Mouse (Mus musculus): Measurements from ENCODE around the gene Scamp2. TPM values are rescaled to one million over a fixed set of nuclear protein-coding genes. Genes with fewer than 3 reads are reported as not detected.

The Scamp2 gene
- polyA plus RNA-seq, 1 experiment from 2014 or later: 45.0 TPM

DNA sequence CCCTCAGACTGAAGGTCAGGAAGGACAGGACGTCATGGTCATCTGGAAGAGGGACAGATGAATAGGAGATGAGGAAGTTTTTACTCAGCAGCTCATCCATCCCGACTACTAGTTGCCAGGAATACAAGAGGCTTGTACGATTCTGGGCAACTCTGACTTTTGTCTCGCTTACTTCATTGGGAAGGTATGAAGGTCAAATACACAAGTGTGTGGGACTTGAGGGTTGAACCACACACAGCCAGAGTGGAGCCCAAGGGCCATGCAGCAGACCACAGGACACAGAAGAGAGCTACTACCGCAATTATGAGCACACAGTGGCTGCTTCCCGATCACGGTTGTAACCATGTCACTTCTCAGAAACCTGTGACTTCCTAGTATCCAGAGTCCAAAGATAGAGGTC, 51.8 kb downstream of the Scamp2 start:
- no peaks in the 10 kb centered on the region for H3K27me3 ChIP-seq (ENCODE audit: control insufficient read depth, insufficient read depth, low read length)
- no peak for ATAC-seq (ENCODE audit: low FRiP score)
- no peak overlapping the region for H3K9ac ChIP-seq
- no peak overlapping the region for H3K4me3 ChIP-seq (replicated peaks; ENCODE audit: low read length)
- H3K4me2 ChIP-seq (replicated peaks): no peak overlapping the region
- no peaks in the 10 kb centered on the region for H3K9me3 ChIP-seq (ENCODE audit: control insufficient read depth, low read length)
- no peak for DNase-seq (ENCODE audit: low spot score)
- H3K27ac ChIP-seq: no peak overlapping the region
- no peaks in the 10 kb centered on the region for H3K4me1 ChIP-seq (replicated peaks; ENCODE audit: control insufficient read depth, insufficient read depth, low read length)
- H3K36me3 ChIP-seq (replicated peaks; ENCODE audit: control insufficient read depth, insufficient read depth): no peaks in the 10 kb centered on the region
- WGBS: 86% methylated on average over 7 of the region's 7 CpGs

DNA sequence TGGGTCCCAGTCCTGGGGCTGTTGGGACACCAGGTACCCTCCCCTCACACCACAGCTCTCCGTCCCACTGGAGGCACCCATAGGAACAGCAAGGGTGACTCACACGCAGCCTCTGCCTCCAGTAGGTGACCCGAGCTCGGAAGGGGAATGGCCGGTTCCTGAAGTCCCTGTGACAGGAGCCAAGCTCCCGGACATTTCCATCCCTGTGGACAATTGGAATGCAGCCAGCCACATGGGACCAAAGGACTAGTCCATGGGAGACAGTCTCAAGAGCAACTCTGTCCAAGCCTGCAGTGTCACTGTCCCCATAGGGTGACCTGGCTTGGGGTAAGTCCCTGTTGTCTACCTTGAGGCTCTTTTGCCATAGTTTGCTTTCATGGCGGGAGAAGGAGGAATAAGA, 53.2 kb downstream of the Scamp2 start:
- Histone ChIP-seq H3K27me3 (ENCODE audit: control insufficient read depth, insufficient read depth, low read length) (no peaks in the 10 kb centered on the region), H3K4me1 (replicated peaks; ENCODE audit: control insufficient read depth, insufficient read depth, low read length) (no peaks in the 10 kb centered on the region), H3K4me3 (replicated peaks; ENCODE audit: low read length) (no peak overlapping the region), H3K27ac (no peak overlapping the region), H3K4me2 (replicated peaks) (no peak overlapping the region), H3K36me3 (replicated peaks; ENCODE audit: control insufficient read depth, insufficient read depth) (no peaks in the 10 kb centered on the region), H3K9me3 (ENCODE audit: control insufficient read depth, low read length) (no peaks in the 10 kb centered on the region), H3K9ac (no peak overlapping the region)
- 87% methylated on average over 7 of the region's 7 CpGs for WGBS
- DNase-seq (ENCODE audit: low spot score) (no peak), ATAC-seq (ENCODE audit: low FRiP score) (no peak)

DNA sequence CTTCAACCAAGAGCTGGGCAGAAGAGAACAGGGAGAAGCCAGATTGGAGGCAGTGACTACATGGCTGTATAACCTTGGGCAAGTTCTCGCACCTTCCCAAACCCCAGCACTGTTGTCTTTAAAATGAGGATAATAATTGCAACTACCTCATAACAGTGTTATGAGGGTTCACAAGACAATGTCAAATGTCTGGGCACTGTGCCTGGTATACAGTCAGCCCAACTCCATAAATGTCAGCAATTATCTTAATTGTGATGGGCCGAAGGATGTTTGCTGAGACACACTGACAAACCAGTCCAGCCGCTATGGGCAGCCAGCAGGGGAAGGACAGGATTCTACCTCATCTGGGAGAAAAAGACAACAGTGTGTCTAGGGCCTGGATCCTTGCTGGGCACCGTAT, 54.0 kb downstream of the Scamp2 start:
- no peak overlapping the region for H3K4me2 ChIP-seq (replicated peaks)
- H3K36me3 ChIP-seq (replicated peaks; ENCODE audit: control insufficient read depth, insufficient read depth): no peaks in the 10 kb centered on the region
- H3K27me3 ChIP-seq (ENCODE audit: control insufficient read depth, insufficient read depth, low read length): no peaks in the 10 kb centered on the region
- H3K27ac ChIP-seq: no peak overlapping the region
- no peak for ATAC-seq (ENCODE audit: low FRiP score)
- H3K4me1 ChIP-seq (replicated peaks; ENCODE audit: control insufficient read depth, insufficient read depth, low read length): no peaks in the 10 kb centered on the region
- no peak for DNase-seq (ENCODE audit: low spot score)
- H3K9me3 ChIP-seq (ENCODE audit: control insufficient read depth, low read length): no peaks in the 10 kb centered on the region
- WGBS: 89% methylated on average over 4 of the region's 4 CpGs
- H3K4me3 ChIP-seq (replicated peaks; ENCODE audit: low read length): no peak overlapping the region
- no peak overlapping the region for H3K9ac ChIP-seq

DNA sequence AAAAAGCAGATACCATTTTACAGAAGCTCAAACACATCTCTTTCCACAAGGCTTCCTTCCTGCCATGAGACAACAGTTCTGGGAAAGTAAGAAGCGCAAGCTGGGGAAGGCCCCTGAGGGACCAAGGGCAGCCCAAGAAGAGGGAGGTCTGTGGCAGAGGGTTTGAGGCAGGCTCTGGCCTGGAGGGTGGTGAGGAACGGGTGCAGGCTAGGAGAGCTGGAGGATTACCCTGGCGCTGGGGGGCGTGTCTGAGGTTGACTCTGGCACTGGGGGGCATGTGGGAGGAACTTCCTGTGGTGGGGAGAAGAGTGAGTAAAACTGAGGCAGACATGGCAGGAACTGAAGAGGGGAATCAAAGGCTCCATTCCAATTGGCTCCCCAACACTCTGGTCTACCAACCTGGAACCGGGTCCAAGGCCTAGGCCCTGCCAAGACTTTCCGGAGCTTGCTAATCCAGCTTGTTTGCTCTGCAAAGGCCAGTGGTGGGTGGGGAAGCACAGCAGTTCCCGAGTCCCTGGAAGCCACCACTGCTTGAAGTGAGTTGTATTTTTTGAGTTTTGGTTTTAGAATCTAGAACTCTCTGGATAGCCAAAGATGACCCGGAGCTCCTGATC, 56.9 kb downstream of the Scamp2 start:
- no peak overlapping the region for H3K4me2 ChIP-seq (replicated peaks)
- ATAC-seq (ENCODE audit: low FRiP score) (no peak), DNase-seq (ENCODE audit: low spot score) (no peak)
- H3K9me3 ChIP-seq (ENCODE audit: control insufficient read depth, low read length): no peaks in the 10 kb centered on the region
- 84% methylated on average over 8 of the region's 8 CpGs for WGBS
- no peaks in the 10 kb centered on the region for H3K36me3 ChIP-seq (replicated peaks; ENCODE audit: control insufficient read depth, insufficient read depth)
- no peaks in the 10 kb centered on the region for H3K27me3 ChIP-seq (ENCODE audit: control insufficient read depth, insufficient read depth, low read length)
- no peak overlapping the region for H3K9ac ChIP-seq
- H3K27ac ChIP-seq: no peak overlapping the region
- H3K4me3 ChIP-seq (replicated peaks; ENCODE audit: low read length): no peak overlapping the region
- no peaks in the 10 kb centered on the region for H3K4me1 ChIP-seq (replicated peaks; ENCODE audit: control insufficient read depth, insufficient read depth, low read length)

DNA sequence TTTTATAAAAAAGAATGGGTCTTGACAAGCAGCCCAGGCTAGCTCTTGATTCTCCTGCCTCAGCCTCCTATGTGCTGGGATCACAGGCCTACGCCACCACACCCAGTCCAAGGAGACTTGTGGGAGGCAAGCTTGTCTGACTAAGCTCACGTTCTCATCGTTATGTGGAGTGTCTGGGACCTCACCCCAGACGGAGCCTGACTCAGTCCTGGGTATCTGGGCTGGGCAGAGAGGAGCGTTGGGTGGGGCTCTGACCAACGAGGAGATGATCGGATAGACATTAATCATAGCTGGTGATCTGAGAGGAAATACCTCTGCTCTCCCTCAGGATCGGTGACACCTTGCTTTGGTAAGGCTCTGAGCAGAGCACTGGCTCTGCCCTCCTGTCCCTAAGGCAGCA, 58.1 kb downstream of the Scamp2 start:
- no peak for ATAC-seq (ENCODE audit: low FRiP score)
- Histone ChIP-seq H3K4me2 (replicated peaks) (no peak overlapping the region), H3K27me3 (ENCODE audit: control insufficient read depth, insufficient read depth, low read length) (no peaks in the 10 kb centered on the region), H3K36me3 (replicated peaks; ENCODE audit: control insufficient read depth, insufficient read depth) (peaks cover 1% of the 10 kb centered on the region), H3K9me3 (ENCODE audit: control insufficient read depth, low read length) (no peaks in the 10 kb centered on the region), H3K27ac (no peak overlapping the region), H3K4me3 (replicated peaks; ENCODE audit: low read length) (no peak overlapping the region), H3K9ac (no peak overlapping the region), H3K4me1 (replicated peaks; ENCODE audit: control insufficient read depth, insufficient read depth, low read length) (no peaks in the 10 kb centered on the region)
- WGBS: 82% methylated on average over 8 of the region's 8 CpGs
- no peak for DNase-seq (ENCODE audit: low spot score)

DNA sequence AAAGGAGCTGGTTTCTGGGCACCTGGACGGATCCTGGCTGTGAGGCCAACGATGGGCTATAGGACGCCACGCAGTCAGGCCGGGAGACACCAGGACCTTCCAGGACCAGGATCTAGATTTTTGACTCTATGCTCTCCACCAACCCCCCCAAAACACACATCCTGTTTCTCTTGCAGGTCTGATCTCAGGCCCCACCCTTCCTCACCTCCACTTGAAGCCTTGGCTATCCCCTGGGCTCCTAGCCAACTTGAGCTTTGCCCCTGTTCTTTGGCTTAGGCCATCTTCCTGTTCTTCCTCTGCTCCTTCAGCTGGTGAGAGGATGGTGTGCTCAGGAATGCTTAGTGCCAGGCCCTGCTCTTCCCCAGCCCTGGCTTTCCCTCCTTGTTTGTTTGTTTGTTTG, 59.9 kb downstream of the Scamp2 start, which contains the start of gene Lman1l:
Gene Lman1l (minus strand): TSS at position 101 of the 400 bp plus-strand sequence.
- 94% methylated on average over 5 of the region's 5 CpGs for WGBS

DNA sequence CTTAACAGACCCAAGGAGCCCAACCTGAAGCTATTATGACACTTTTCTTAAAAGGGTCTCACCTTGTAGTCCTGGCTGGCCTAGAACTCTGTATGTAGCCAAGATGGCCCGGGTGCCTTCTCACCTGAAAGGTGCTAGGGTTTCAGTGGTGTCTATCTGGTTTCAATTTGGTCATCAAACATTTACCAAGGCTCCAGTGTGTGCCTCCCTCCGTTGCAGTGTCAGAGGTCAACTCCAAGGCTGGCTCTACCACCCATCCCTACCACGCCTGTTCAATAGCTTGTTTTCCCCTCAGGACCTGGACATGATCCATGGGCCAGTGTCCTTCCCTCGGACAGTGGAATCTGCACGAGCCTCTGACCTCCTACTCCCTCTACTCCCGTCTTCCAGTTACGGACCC, 63.6 kb downstream of the Scamp2 start:
- H3K9me3 ChIP-seq (ENCODE audit: control insufficient read depth, low read length): no peaks in the 10 kb centered on the region
- no peak overlapping the region for H3K27ac ChIP-seq
- H3K36me3 ChIP-seq (replicated peaks; ENCODE audit: control insufficient read depth, insufficient read depth): peaks cover 55% of the 10 kb centered on the region
- DNase-seq (ENCODE audit: low spot score): no peak
- 91% methylated on average over 7 of the region's 7 CpGs for WGBS
- no peak overlapping the region for H3K9ac ChIP-seq
- H3K4me1 ChIP-seq (replicated peaks; ENCODE audit: control insufficient read depth, insufficient read depth, low read length): no peaks in the 10 kb centered on the region
- H3K27me3 ChIP-seq (ENCODE audit: control insufficient read depth, insufficient read depth, low read length): no peaks in the 10 kb centered on the region
- no peak overlapping the region for H3K4me2 ChIP-seq (replicated peaks)
- no peak for ATAC-seq (ENCODE audit: low FRiP score)
- H3K4me3 ChIP-seq (replicated peaks; ENCODE audit: low read length): no peak overlapping the region

More for the DNA sequence above, 59.9 kb downstream of the Scamp2 start, which contains the start of gene Lman1l:
- H3K4me2 ChIP-seq (replicated peaks): no peak within 1 kb of the TSS
- ATAC-seq (ENCODE audit: low FRiP score): no peak
- no peak within 1 kb of the TSS for H3K9ac ChIP-seq
- no peak within 1 kb of the TSS for H3K27ac ChIP-seq
- DNase-seq (ENCODE audit: low spot score): no peak
- no peaks in the 10 kb centered on the region for H3K9me3 ChIP-seq (ENCODE audit: control insufficient read depth, low read length)
- H3K4me1 ChIP-seq (replicated peaks; ENCODE audit: control insufficient read depth, insufficient read depth, low read length): no peaks in the 10 kb centered on the region
- no peak within 1 kb of the TSS for H3K4me3 ChIP-seq (replicated peaks; ENCODE audit: low read length)
- H3K36me3 ChIP-seq (replicated peaks; ENCODE audit: control insufficient read depth, insufficient read depth): peaks cover 19% of the 10 kb centered on the region
- no peaks in the 10 kb centered on the region for H3K27me3 ChIP-seq (ENCODE audit: control insufficient read depth, insufficient read depth, low read length)

DNA sequence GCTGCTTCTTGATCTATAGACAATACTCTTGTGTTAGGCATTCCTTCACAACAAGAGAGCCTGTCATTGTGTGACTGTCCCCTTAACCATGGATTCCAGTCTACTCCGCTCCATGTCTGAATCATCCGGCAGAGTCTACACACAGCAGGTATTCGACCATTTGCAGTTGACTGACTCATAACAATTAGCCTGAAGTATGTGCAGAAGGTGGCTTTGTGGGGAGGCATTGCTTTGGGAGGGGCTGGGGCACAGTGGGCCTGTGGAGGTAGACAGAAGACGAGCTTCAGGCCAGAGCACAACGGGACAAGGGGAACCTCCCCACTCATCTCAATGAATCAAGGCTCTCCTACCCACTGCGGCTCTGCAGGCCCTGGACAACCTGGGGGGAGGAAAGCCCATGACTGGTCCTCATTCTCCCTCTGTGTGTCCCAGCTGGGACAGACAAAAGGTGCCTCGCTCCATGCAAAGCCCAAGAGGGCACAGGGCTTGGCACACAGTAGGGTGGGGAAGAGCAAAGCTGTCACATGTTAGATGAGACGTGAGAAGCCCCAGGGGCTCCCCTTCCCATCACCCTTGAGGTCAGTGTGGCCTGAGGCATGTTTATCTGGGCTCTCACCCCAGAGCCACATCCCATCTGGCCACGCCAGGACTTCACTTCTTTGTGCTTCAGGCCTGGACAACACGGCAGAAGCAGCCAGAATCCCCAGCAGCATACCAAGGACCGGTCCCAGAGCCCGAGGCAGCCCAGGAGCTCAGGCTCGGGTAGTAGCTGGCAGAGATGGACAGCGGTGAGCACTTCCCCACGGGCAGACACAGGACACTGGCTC, 65.1 kb downstream of the Scamp2 start:
- no peak overlapping the region for H3K27ac ChIP-seq

DNA sequence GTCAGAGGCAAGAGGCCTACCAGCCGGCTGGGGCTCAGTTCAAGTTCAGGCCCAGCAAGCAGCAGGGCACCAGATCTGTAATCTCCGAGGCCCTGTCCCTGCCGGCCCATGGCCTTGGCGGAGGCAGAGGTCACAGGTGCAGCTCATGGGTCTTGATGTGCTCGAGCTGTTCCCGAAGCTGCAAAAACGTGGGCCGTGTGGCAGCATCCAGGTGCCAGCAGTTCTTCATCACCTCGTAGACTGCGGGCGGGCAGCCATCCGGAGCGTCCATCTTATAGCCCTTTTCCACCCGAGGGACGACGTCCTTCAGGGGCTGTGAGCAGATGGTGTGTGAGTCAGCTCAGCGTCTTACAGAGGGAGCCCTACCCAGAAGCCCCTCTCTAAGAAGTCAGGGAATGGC, 66.4 kb downstream of the Scamp2 start:
- H3K27me3 ChIP-seq (ENCODE audit: control insufficient read depth, insufficient read depth, low read length): no peaks in the 10 kb centered on the region
- no peak overlapping the region for H3K27ac ChIP-seq
- no peak overlapping the region for H3K4me3 ChIP-seq (replicated peaks; ENCODE audit: low read length)
- H3K36me3 ChIP-seq (replicated peaks; ENCODE audit: control insufficient read depth, insufficient read depth): peaks cover 77% of the 10 kb centered on the region
- no peak overlapping the region for H3K9ac ChIP-seq
- H3K9me3 ChIP-seq (ENCODE audit: control insufficient read depth, low read length): no peaks in the 10 kb centered on the region
- H3K4me1 ChIP-seq (replicated peaks; ENCODE audit: control insufficient read depth, insufficient read depth, low read length): no peaks in the 10 kb centered on the region
- 91% methylated on average over 17 of the region's 17 CpGs for WGBS
- ATAC-seq (ENCODE audit: low FRiP score) (no peak), DNase-seq (ENCODE audit: low spot score) (no peak)
- no peak overlapping the region for H3K4me2 ChIP-seq (replicated peaks)

More for the DNA sequence above, 65.1 kb downstream of the Scamp2 start:
- H3K9ac ChIP-seq: no peak overlapping the region
- H3K9me3 ChIP-seq (ENCODE audit: control insufficient read depth, low read length): no peaks in the 10 kb centered on the region
- WGBS: 58% methylated on average over 15 of the region's 15 CpGs
- peaks cover 71% of the 10 kb centered on the region for H3K36me3 ChIP-seq (replicated peaks; ENCODE audit: control insufficient read depth, insufficient read depth)
- H3K4me2 ChIP-seq (replicated peaks): no peak overlapping the region
- no peaks in the 10 kb centered on the region for H3K27me3 ChIP-seq (ENCODE audit: control insufficient read depth, insufficient read depth, low read length)
- DNase-seq (ENCODE audit: low spot score): no peak
- ATAC-seq (ENCODE audit: low FRiP score): no peak
- no peaks in the 10 kb centered on the region for H3K4me1 ChIP-seq (replicated peaks; ENCODE audit: control insufficient read depth, insufficient read depth, low read length)
- no peak overlapping the region for H3K4me3 ChIP-seq (replicated peaks; ENCODE audit: low read length)
